Mouse (Mus musculus): ENCODE data around the gene Peli2.

The Peli2 gene

GRCm38 (mm10) chr14:48295410-48295809, 174.8 kb downstream of the Peli2 start:
- no peak for DNase-seq

GRCm38 (mm10) chr14:48295815-48296271, 175.2 kb downstream of the Peli2 start:
- peak in 1 of 2 experiments; percentile 7 for DNase-seq

- DNase-seq: no peak
Measured at GRCm38 (mm10) chr14:48296820-48297219, 176.2 kb downstream of the Peli2 start.

GRCm38 (mm10) chr14:48302471-48303186, 182.0 kb downstream of the Peli2 start:
- no peak for DNase-seq

- peak in 1 of 2 experiments; percentile 11 for DNase-seq
Measured at GRCm38 (mm10) chr14:48303235-48303634, 182.6 kb downstream of the Peli2 start.

- peak in 1 of 2 experiments; percentile 6 for DNase-seq
Measured at GRCm38 (mm10) chr14:48303841-48304240, 183.2 kb downstream of the Peli2 start.

GRCm38 (mm10) chr14:48313234-48313633, 192.6 kb downstream of the Peli2 start:
- DNase-seq: no peak

- no peak for DNase-seq
Measured at GRCm38 (mm10) chr14:48316396-48316795, 195.8 kb downstream of the Peli2 start.

GRCm38 (mm10) chr14:48323771-48324459, 203.3 kb downstream of the Peli2 start:
- no peak for DNase-seq

GRCm38 (mm10) chr14:48324460-48324850, 203.8 kb downstream of the Peli2 start:
- no peak for DNase-seq

GRCm38 (mm10) chr14:48327746-48328145, 207.1 kb downstream of the Peli2 start:
- no peak for DNase-seq

- no peak for DNase-seq
Measured at GRCm38 (mm10) chr14:48329716-48330365, 209.2 kb downstream of the Peli2 start.
